ENCODE assay signal across 10 mouse cellular contexts in genomic region chr6:55379641-55380335, GRCm38 (mm10). TPM values are rescaled to one million over a fixed set of nuclear protein-coding genes. Genes with fewer than 3 reads are reported as not detected.
A peak's percentile ranks its signal among the peaks of the same experiment; 100 is the strongest.
DNase-seq lines count a peak whose midpoint lies in the region; TF ChIP-seq lines count a peak whose summit lies in the region.
"Had no signal": no experiment of that assay in that cellular context is flagged by ENCODE, and none has a peak within 500 bp of the region (broad histone marks: within the 10 kb centered on the region; RNA-seq: fewer than 3 reads in every experiment).

No protein-coding gene starts in this region.

- no peaks in the 10 kb centered on the region for H3K4me1 ChIP-seq in lung, adult 2 months (ENCODE audit: control insufficient read depth, insufficient read depth, low read length)

- peak; percentile 55 for TF ChIP-seq CTCF in lung, adult 2 months (IDR thresholded peaks at IDR 0.05; ENCODE audit: insufficient read depth, low read length)

- peak; percentile 60 for DNase-seq in layer of hippocampus, adult 11-12 months (ENCODE audit: low spot score)
- no peak for DNase-seq in layer of hippocampus, postnatal 36 days
- peak; percentile 31 for DNase-seq in adipocyte (ENCODE audit: low spot score)
- DNase-seq in embryo, embryonic 11.5 days (ENCODE audit: low read depth, low spot score): peak; percentile 45
- DNase-seq in kidney, adult 9 months: peak; percentile 56
- DNase-seq in lung, adult 2 months: no peak
- peak; percentile 30 for DNase-seq in retina, postnatal 7 days (ENCODE audit: low read depth, low spot score)
- DNase-seq in urinary bladder, adult 2 months (ENCODE audit: low spot score): no peak

- 54% methylated on average over 3 of the region's 3 CpGs for WGBS in lung, adult 2 months

- TF ChIP-seq POLR2A in lung, adult 2 months (IDR thresholded peaks at IDR 0.05; ENCODE audit: borderline replicate concordance, extremely low read depth, low read depth, low read length): no peak

- no peak overlapping the region for H3K4me3 ChIP-seq in lung, adult 2 months (replicated peaks; ENCODE audit: extremely low read depth, low read depth, low read length)
- H3K4me3 ChIP-seq: erythroblast, embryonic 14.5 days; limb, embryonic 15.5 days had no signal

RNA-seq across cellular contexts. Expression of gene Ghrhr, which starts 3.7 kb away (rescaled TPM):
- not detected for total RNA-seq in layer of hippocampus, postnatal 36 days (2021)
- polyA plus RNA-seq in lung, adult 2 months (2012; rRNA removed): not detected in 2 replicates
- not detected in 2 replicates for polyA plus RNA-seq in urinary bladder, adult 2 months (2012; rRNA removed)
- polyA plus RNA-seq: erythroblast, embryonic 14.5 days; limb, embryonic 15.5 days had no signal

RNA-seq across cellular contexts. Expression of gene Aqp1, which starts 43.6 kb away (rescaled TPM):
- total RNA-seq in layer of hippocampus, postnatal 36 days (2021): 1 to 10 TPM in 1 of 2 experiments, under 1 TPM in 1; 0.45 to 2.5 TPM
- 1,047 and 1,116 TPM in 2 replicates for polyA plus RNA-seq in lung, adult 2 months (2012; rRNA removed)
- polyA plus RNA-seq in urinary bladder, adult 2 months (2012; rRNA removed): 444 and 459 TPM in 2 replicates

Comparison
In these comparisons a context has a peak if more than half of its experiments do, and no peak if none do; other contexts are left out.
1. DNase-seq: peak in layer of hippocampus, adult 11-12 months (single experiment), adipocyte (single experiment), embryo, embryonic 11.5 days (single experiment), kidney, adult 9 months (single experiment) and retina, postnatal 7 days (single experiment); none in layer of hippocampus, postnatal 36 days (0 of 2), lung, adult 2 months (single experiment) and urinary bladder, adult 2 months (single experiment).